Mouse (Mus musculus): ENCODE measurements around the gene Frrs1l. TPM values are rescaled to one million over a fixed set of nuclear protein-coding genes. Genes with fewer than 3 reads are reported as not detected.

Frrs1l gene
- polyA plus RNA-seq, 1 experiment from 2014 or later: 0.92 TPM

DNA sequence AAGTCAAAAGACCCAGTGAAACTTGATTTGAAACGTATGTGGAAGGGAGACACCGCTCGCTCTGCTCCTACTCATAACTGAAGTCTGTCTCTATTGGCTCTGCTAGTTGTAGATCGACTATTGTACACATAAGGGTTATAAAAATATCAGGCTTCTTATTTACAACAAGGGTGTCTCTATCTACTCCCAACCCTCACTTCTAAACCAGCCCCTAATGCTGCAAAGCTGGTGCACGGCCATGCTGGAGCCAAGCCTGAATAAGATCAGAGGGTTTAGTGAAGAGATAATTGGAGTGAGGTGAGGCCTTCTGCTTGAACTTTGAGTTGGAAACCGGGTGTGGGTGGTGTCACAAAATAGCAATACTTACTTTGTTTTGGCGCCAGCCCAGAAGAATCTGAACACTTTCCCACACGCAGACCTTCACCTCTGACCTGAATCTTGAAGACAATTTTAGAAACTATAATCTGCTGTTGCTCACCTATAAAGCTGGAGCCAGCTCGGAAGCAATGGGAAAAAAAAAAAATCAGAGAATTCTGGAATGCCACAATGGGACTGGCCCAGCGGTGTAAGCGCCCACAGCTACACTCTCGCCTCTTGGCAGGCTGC is 28.8 kb downstream of the Frrs1l start:
- H3K27ac ChIP-seq: 0 out of 2 replicates have a peak overlapping the region, but pooled peaks have one; percentile 22
- H3K4me1 ChIP-seq (replicated peaks): no peaks in the 10 kb centered on the region
- no peak overlapping the region for H3K4me2 ChIP-seq (replicated peaks)
- WGBS: 62% methylated on average over 12 of the region's 12 CpGs
- no peaks in the 10 kb centered on the region for H3K27me3 ChIP-seq (replicated peaks)
- ATAC-seq: peak; percentile 78
- H3K9ac ChIP-seq: no peak overlapping the region
- no peak overlapping the region for H3K4me3 ChIP-seq (replicated peaks)
- no peaks in the 10 kb centered on the region for H3K36me3 ChIP-seq
- H3K9me3 ChIP-seq: no peaks in the 10 kb centered on the region

GRCm38 (mm10) chr4:56957518-56957917 is 32.7 kb downstream of the Frrs1l start:
- H3K4me2 ChIP-seq (replicated peaks): no peak overlapping the region
- H3K27ac ChIP-seq: no peak overlapping the region
- H3K36me3 ChIP-seq: no peaks in the 10 kb centered on the region
- ATAC-seq: peak; percentile 67; the same call in 1 of the 2 replicates
- no peaks in the 10 kb centered on the region for H3K4me1 ChIP-seq (replicated peaks)
- H3K9me3 ChIP-seq: no peaks in the 10 kb centered on the region
- H3K4me3 ChIP-seq (replicated peaks): no peak overlapping the region
- no peak overlapping the region for H3K9ac ChIP-seq
- WGBS: 41% methylated on average over 9 of the region's 9 CpGs
- no peaks in the 10 kb centered on the region for H3K27me3 ChIP-seq (replicated peaks)

GRCm38 (mm10) chr4:56953235-56953634 is 37.0 kb downstream of the Frrs1l start:
- Histone ChIP-seq H3K4me3 (replicated peaks) (no peak overlapping the region), H3K9me3 (no peaks in the 10 kb centered on the region), H3K4me2 (replicated peaks) (no peak overlapping the region), H3K4me1 (replicated peaks) (no peaks in the 10 kb centered on the region), H3K36me3 (no peaks in the 10 kb centered on the region), H3K27ac (no peak overlapping the region), H3K9ac (no peak overlapping the region), H3K27me3 (replicated peaks) (no peaks in the 10 kb centered on the region)
- WGBS: 64% methylated on average over 6 of the region's 6 CpGs
- no peak for ATAC-seq

GRCm38 (mm10) chr4:56951701-56952100 is 38.5 kb downstream of the Frrs1l start:
- Histone ChIP-seq H3K4me1 (replicated peaks) (no peaks in the 10 kb centered on the region), H3K9ac (no peak overlapping the region), H3K4me2 (replicated peaks) (no peak overlapping the region), H3K36me3 (no peaks in the 10 kb centered on the region), H3K27ac (no peak overlapping the region), H3K27me3 (replicated peaks) (no peaks in the 10 kb centered on the region), H3K4me3 (replicated peaks) (no peak overlapping the region), H3K9me3 (no peaks in the 10 kb centered on the region)
- ATAC-seq: no peak
- WGBS: 87% methylated on average over 3 of the region's 3 CpGs

GRCm38 (mm10) chr4:56949494-56949893 is 40.7 kb downstream of the Frrs1l start:
- WGBS: 64% methylated on average over 6 of the region's 6 CpGs
- Histone ChIP-seq H3K27ac (no peak overlapping the region), H3K27me3 (replicated peaks) (no peaks in the 10 kb centered on the region), H3K4me3 (replicated peaks) (no peak overlapping the region), H3K9ac (no peak overlapping the region), H3K4me1 (replicated peaks) (peaks cover 10% of the 10 kb centered on the region), H3K9me3 (no peaks in the 10 kb centered on the region), H3K36me3 (no peaks in the 10 kb centered on the region), H3K4me2 (replicated peaks) (no peak overlapping the region)
- no peak for ATAC-seq

GRCm38 (mm10) chr4:56946641-56947640 is 43.2 kb downstream of the Frrs1l start, which contains the start of gene Tmem245:
Gene Tmem245, minus strand, starts transcription at chr4:56947437.
- peak within 1 kb of the TSS; percentile 91 for H3K27ac ChIP-seq
- under 1% methylated on average over 107 of the region's 107 CpGs for WGBS
- H3K27me3 ChIP-seq (replicated peaks): no peaks in the 10 kb centered on the region
- H3K9me3 ChIP-seq: no peaks in the 10 kb centered on the region
- ATAC-seq: peak; percentile 96
- peak within 1 kb of the TSS; percentile 81 for H3K4me3 ChIP-seq (replicated peaks)
- H3K9ac ChIP-seq: peak within 1 kb of the TSS; percentile 95
- H3K4me2 ChIP-seq (replicated peaks): peak within 1 kb of the TSS; percentile 75
- no peaks in the 10 kb centered on the region for H3K36me3 ChIP-seq
- peaks cover 27% of the 10 kb centered on the region for H3K4me1 ChIP-seq (replicated peaks)

GRCm38 (mm10) chr4:56946180-56946579 is 44.0 kb downstream of the Frrs1l start:
- WGBS: under 1% methylated on average over 14 of the region's 14 CpGs
- Histone ChIP-seq H3K27ac (peak overlapping the region; percentile 91; the same call in 1 of the 2 replicates), H3K4me2 (replicated peaks) (peak overlapping the region; percentile 75), H3K27me3 (replicated peaks) (no peaks in the 10 kb centered on the region), H3K9ac (peak overlapping the region; percentile 95), H3K4me3 (replicated peaks) (peak overlapping the region; percentile 81), H3K9me3 (no peaks in the 10 kb centered on the region), H3K36me3 (no peaks in the 10 kb centered on the region), H3K4me1 (replicated peaks) (peaks cover 27% of the 10 kb centered on the region)
- ATAC-seq: peak; percentile 9; the same call in 1 of the 2 replicates

DNA sequence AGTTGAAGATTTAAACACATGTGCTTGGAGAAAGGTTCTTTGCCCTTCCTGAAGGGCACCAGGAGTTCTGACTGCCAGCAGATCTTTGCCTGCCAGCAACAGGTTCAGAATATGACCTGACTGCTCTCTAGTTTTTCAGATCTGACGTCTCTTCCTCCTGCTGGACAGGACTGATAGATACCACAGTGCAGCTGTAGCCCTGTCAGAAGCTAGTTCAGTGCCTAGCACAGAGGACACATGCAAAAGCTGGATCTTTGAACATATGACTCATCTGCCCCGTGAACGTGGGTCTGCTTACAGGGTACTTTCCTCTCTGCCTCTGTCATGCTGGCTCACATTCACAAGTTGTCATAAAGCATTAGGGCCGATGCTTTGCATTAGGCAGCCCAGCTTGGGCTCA is 45.9 kb downstream of the Frrs1l start:
- WGBS: 40% methylated on average over 4 of the region's 4 CpGs
- no peaks in the 10 kb centered on the region for H3K27me3 ChIP-seq (replicated peaks)
- H3K9ac ChIP-seq: no peak overlapping the region
- H3K4me2 ChIP-seq (replicated peaks): peak overlapping the region; percentile 22
- H3K9me3 ChIP-seq: no peaks in the 10 kb centered on the region
- no peak overlapping the region for H3K4me3 ChIP-seq (replicated peaks)
- no peak overlapping the region for H3K27ac ChIP-seq
- no peak for ATAC-seq
- peaks cover 32% of the 10 kb centered on the region for H3K4me1 ChIP-seq (replicated peaks)
- no peaks in the 10 kb centered on the region for H3K36me3 ChIP-seq

DNA sequence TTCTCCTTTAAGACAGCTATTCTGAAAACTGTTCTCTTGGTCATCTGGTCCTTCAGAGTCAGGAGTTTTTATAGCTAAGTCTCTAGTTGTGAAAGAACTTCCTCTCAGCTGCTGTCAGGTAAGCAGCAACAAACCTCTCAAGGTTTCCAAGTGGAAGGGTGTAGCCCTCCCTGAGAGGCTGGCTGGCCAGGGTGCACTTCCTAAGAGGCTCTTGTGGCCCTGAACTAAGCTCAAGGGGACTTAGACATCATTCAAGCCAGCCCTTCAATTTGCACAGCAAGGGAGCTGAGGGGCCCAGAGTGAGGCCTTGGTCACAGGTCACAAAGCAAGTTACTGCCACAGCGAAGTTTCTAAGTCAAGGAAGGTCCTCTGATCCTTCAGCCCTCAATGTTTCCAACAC is 46.9 kb downstream of the Frrs1l start:
- Histone ChIP-seq H3K27me3 (replicated peaks) (no peaks in the 10 kb centered on the region), H3K27ac (0 out of 2 replicates have a peak overlapping the region, but pooled peaks have one; percentile 0), H3K4me1 (replicated peaks) (peaks cover 32% of the 10 kb centered on the region), H3K9me3 (no peaks in the 10 kb centered on the region), H3K4me3 (replicated peaks) (no peak overlapping the region), H3K36me3 (no peaks in the 10 kb centered on the region), H3K9ac (no peak overlapping the region), H3K4me2 (replicated peaks) (no peak overlapping the region)
- 58% methylated on average over 1 of the region's 1 CpGs for WGBS
- no peak for ATAC-seq

GRCm38 (mm10) chr4:56942567-56942966 is 47.6 kb downstream of the Frrs1l start:
- H3K4me2 ChIP-seq (replicated peaks): 0 out of 2 replicates have a peak overlapping the region, but pooled peaks have one; percentile 6
- H3K27ac ChIP-seq: no peak overlapping the region
- H3K9me3 ChIP-seq: no peaks in the 10 kb centered on the region
- peaks cover 33% of the 10 kb centered on the region for H3K4me1 ChIP-seq (replicated peaks)
- no peak overlapping the region for H3K9ac ChIP-seq
- H3K27me3 ChIP-seq (replicated peaks): no peaks in the 10 kb centered on the region
- no peak for ATAC-seq
- WGBS: 81% methylated on average over 1 of the region's 1 CpGs
- H3K36me3 ChIP-seq: no peaks in the 10 kb centered on the region
- no peak overlapping the region for H3K4me3 ChIP-seq (replicated peaks)

GRCm38 (mm10) chr4:56941481-56941880 is 48.7 kb downstream of the Frrs1l start:
- Histone ChIP-seq H3K36me3 (no peaks in the 10 kb centered on the region), H3K27ac (no peak overlapping the region), H3K9me3 (no peaks in the 10 kb centered on the region), H3K9ac (no peak overlapping the region), H3K4me1 (replicated peaks) (peaks cover 38% of the 10 kb centered on the region), H3K27me3 (replicated peaks) (no peaks in the 10 kb centered on the region), H3K4me2 (replicated peaks) (no peak overlapping the region), H3K4me3 (replicated peaks) (no peak overlapping the region)
- WGBS: 80% methylated on average over 4 of the region's 4 CpGs
- ATAC-seq: no peak

- Histone ChIP-seq H3K36me3 (no peaks in the 10 kb centered on the region; the same call in 1 of the 2 replicates), H3K4me1 (replicated peaks) (peaks cover 12% of the 10 kb centered on the region; the same call in 1 of the 2 replicates), H3K9me3 (no peaks in the 10 kb centered on the region), H3K4me2 (replicated peaks) (no peak overlapping the region), H3K4me3 (replicated peaks) (no peak overlapping the region), H3K27me3 (replicated peaks) (no peaks in the 10 kb centered on the region), H3K27ac (no peak overlapping the region), H3K9ac (no peak overlapping the region)
- 40% methylated on average over 6 of the region's 6 CpGs for whole genome bisulfite sequencing
- peak; percentile 48; the same call in 1 of the 2 replicates for ATAC-seq
Observed at GRCm38 (mm10) chr4:56937136-56937535, 53.1 kb downstream of the Frrs1l start.
